Mouse (Mus musculus) spleen, embryonic (tissue): ENCODE measurements at regions not wholly inside any gene's neighbourhood (a gene's known extent, or its start where the extent isn't known, plus 50 kb on each side); places are given as distances from the start of the nearest gene placed in this dataset.

Source experiments
- CTCF ChIA-PET: fragments of 350-600 bp; sonication (Branson Sonifier 250); formaldehyde crosslinking; loops from one replicate; lab custom pipeline; 2022; lab: Charles Lee

DNA sequence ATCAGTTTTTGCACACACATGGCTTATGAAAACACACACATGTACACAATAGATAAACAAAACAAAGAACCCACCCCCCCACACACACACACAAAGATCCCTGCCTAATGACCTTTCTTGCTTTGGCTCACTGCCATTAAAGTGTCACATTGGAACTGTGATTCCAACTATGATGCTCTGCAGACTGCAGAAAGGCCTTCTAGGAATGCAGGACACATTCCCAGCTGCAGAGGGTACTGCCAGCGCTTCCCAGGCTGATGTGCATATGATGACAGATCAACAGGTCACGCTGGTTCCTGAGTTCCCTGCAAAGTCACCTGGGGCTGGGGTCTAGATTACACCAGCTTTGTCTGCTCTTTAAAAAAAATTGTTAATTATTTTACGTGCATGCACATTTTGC is 68.1 kb upstream of the Ppm1j start:
- CTCF ChIA-PET = no interaction called here

GRCm38 (mm10) chr3:104713836-104714631 is 66.8 kb upstream of the Ppm1j start:
- CTCF ChIA-PET = interaction anchor here (0.6 kb wide), 1 partner anchor 344 kb away, joined by 12 read pairs; no protein-coding TSS in a partner anchor

GRCm38 (mm10) chr3:104714679-104715326 is 66.1 kb upstream of the Ppm1j start:
- CTCF ChIA-PET = interaction anchor here (0.5 to 0.6 kb wide), 3 partner anchors 18 to 617 kb away, joined by 3 to 12 read pairs (median 4); no protein-coding TSS in a partner anchor
